Mouse (Mus musculus): ENCODE measurements around the gene 1700057G04Rik. TPM values are rescaled to one million over a fixed set of nuclear protein-coding genes. Genes with fewer than 3 reads are reported as not detected.

Gene 1700057G04Rik
- total and polyA plus RNA-seq, 2 experiments = not detected

- peak within 1 kb of the TSS; percentile 72 for H3K9ac ChIP-seq (ENCODE audit: low read depth, low read length)
- no peaks in the 10 kb centered on the region for H3K27me3 ChIP-seq (ENCODE audit: control insufficient read depth, insufficient read depth, low read length)
- H3K27ac ChIP-seq (replicated peaks; ENCODE audit: insufficient read depth, low read depth, low read length) = peak within 1 kb of the TSS; percentile 92
- H3K4me3 ChIP-seq (ENCODE audit: insufficient read depth, low read depth, low read length) = peak within 1 kb of the TSS; percentile 56
- no peaks in the 10 kb centered on the region for H3K36me3 ChIP-seq (ENCODE audit: control insufficient read depth, insufficient read depth, low read length)
- H3K4me1 ChIP-seq (ENCODE audit: control insufficient read depth, insufficient read depth, low read length) = peaks cover 27% of the 10 kb centered on the region
- 31% methylated on average over 9 of the region's 9 CpGs for WGBS
- peak; percentile 77 for DNase-seq (ENCODE audit: extremely low read depth, low read depth, low spot score)
- TF ChIP-seq POLR2A (IDR thresholded peaks at IDR 0.05; ENCODE audit: extremely low read depth, insufficient read depth, low read length) (no peak), CTCF (IDR thresholded peaks at IDR 0.05; ENCODE audit: low read depth, low read length) (no peak)
- H3K79me2 ChIP-seq (ENCODE audit: control insufficient read depth, insufficient read depth, low read length) = peaks cover 6% of the 10 kb centered on the region; the same call in 1 of the 2 replicates
Measured at GRCm38 (mm10) chr9:92275486-92276207, 33.5 kb upstream of the 1700057G04Rik start, which contains the start of gene Plscr2. Plscr2 (plus strand) TSS chr9:92275602.

GRCm38 (mm10) chr9:92276360-92276759 is 32.8 kb upstream of the 1700057G04Rik start:
- WGBS = 43% methylated on average over 7 of the region's 7 CpGs
- TF ChIP-seq POLR2A (IDR thresholded peaks at IDR 0.05; ENCODE audit: extremely low read depth, insufficient read depth, low read length) (no peak), CTCF (IDR thresholded peaks at IDR 0.05; ENCODE audit: low read depth, low read length) (no peak)
- Histone ChIP-seq H3K27ac (replicated peaks; ENCODE audit: insufficient read depth, low read depth, low read length) (peak overlapping the region; percentile 92), H3K79me2 (ENCODE audit: control insufficient read depth, insufficient read depth, low read length) (peaks cover 6% of the 10 kb centered on the region; the same call in 1 of the 2 replicates), H3K27me3 (ENCODE audit: control insufficient read depth, insufficient read depth, low read length) (no peaks in the 10 kb centered on the region), H3K4me1 (ENCODE audit: control insufficient read depth, insufficient read depth, low read length) (peaks cover 24% of the 10 kb centered on the region), H3K9ac (ENCODE audit: low read depth, low read length) (no peak overlapping the region), H3K4me3 (ENCODE audit: insufficient read depth, low read depth, low read length) (peak overlapping the region; percentile 42), H3K36me3 (ENCODE audit: control insufficient read depth, insufficient read depth, low read length) (no peaks in the 10 kb centered on the region)
- DNase-seq (ENCODE audit: extremely low read depth, low read depth, low spot score) = peak; percentile 90

- no peak for DNase-seq (ENCODE audit: extremely low read depth, low read depth, low spot score)
- Histone ChIP-seq H3K79me2 (ENCODE audit: control insufficient read depth, insufficient read depth, low read length) (peaks cover 6% of the 10 kb centered on the region; the same call in 1 of the 2 replicates), H3K4me3 (ENCODE audit: insufficient read depth, low read depth, low read length) (no peak overlapping the region), H3K9ac (ENCODE audit: low read depth, low read length) (no peak overlapping the region), H3K4me1 (ENCODE audit: control insufficient read depth, insufficient read depth, low read length) (peaks cover 8% of the 10 kb centered on the region), H3K27me3 (ENCODE audit: control insufficient read depth, insufficient read depth, low read length) (no peaks in the 10 kb centered on the region), H3K36me3 (ENCODE audit: control insufficient read depth, insufficient read depth, low read length) (no peaks in the 10 kb centered on the region), H3K27ac (replicated peaks; ENCODE audit: insufficient read depth, low read depth, low read length) (no peak overlapping the region)
- WGBS = 86% methylated on average over 1 of the region's 1 CpGs
- TF ChIP-seq POLR2A (IDR thresholded peaks at IDR 0.05; ENCODE audit: extremely low read depth, insufficient read depth, low read length) = no peak
- TF ChIP-seq CTCF (IDR thresholded peaks at IDR 0.05; ENCODE audit: low read depth, low read length) = no peak
Measured at GRCm38 (mm10) chr9:92280048-92280447, 29.1 kb upstream of the 1700057G04Rik start.

GRCm38 (mm10) chr9:92282563-92283171 is 26.5 kb upstream of the 1700057G04Rik start:
- WGBS = 76% methylated on average over 7 of the region's 7 CpGs
- no peak for DNase-seq (ENCODE audit: extremely low read depth, low read depth, low spot score)
- no peak for TF ChIP-seq POLR2A (IDR thresholded peaks at IDR 0.05; ENCODE audit: extremely low read depth, insufficient read depth, low read length)
- no peak for TF ChIP-seq CTCF (IDR thresholded peaks at IDR 0.05; ENCODE audit: low read depth, low read length)

GRCm38 (mm10) chr9:92289675-92290074 is 19.5 kb upstream of the 1700057G04Rik start:
- H3K27ac ChIP-seq (replicated peaks; ENCODE audit: insufficient read depth, low read depth, low read length) = no peak overlapping the region
- no peaks in the 10 kb centered on the region for H3K27me3 ChIP-seq (ENCODE audit: control insufficient read depth, insufficient read depth, low read length)
- DNase-seq (ENCODE audit: extremely low read depth, low read depth, low spot score) = no peak
- H3K4me3 ChIP-seq (ENCODE audit: insufficient read depth, low read depth, low read length) = no peak overlapping the region
- H3K4me1 ChIP-seq (ENCODE audit: control insufficient read depth, insufficient read depth, low read length) = no peaks in the 10 kb centered on the region
- TF ChIP-seq POLR2A (IDR thresholded peaks at IDR 0.05; ENCODE audit: extremely low read depth, insufficient read depth, low read length) (no peak), CTCF (IDR thresholded peaks at IDR 0.05; ENCODE audit: low read depth, low read length) (no peak)
- no peak overlapping the region for H3K9ac ChIP-seq (ENCODE audit: low read depth, low read length)
- 64% methylated on average over 3 of the region's 3 CpGs for WGBS
- H3K36me3 ChIP-seq (ENCODE audit: control insufficient read depth, insufficient read depth, low read length) = peaks cover 23% of the 10 kb centered on the region
- no peaks in the 10 kb centered on the region for H3K79me2 ChIP-seq (ENCODE audit: control insufficient read depth, insufficient read depth, low read length)

More at GRCm38 (mm10) chr9:92282563-92283171, 26.5 kb upstream of the 1700057G04Rik start:
- Histone ChIP-seq H3K27me3 (ENCODE audit: control insufficient read depth, insufficient read depth, low read length) (no peaks in the 10 kb centered on the region), H3K79me2 (ENCODE audit: control insufficient read depth, insufficient read depth, low read length) (peaks cover 4% of the 10 kb centered on the region; the same call in 1 of the 2 replicates), H3K36me3 (ENCODE audit: control insufficient read depth, insufficient read depth, low read length) (peaks cover 4% of the 10 kb centered on the region; the same call in 1 of the 2 replicates), H3K4me3 (ENCODE audit: insufficient read depth, low read depth, low read length) (no peak overlapping the region), H3K9ac (ENCODE audit: low read depth, low read length) (no peak overlapping the region), H3K4me1 (ENCODE audit: control insufficient read depth, insufficient read depth, low read length) (no peaks in the 10 kb centered on the region), H3K27ac (replicated peaks; ENCODE audit: insufficient read depth, low read depth, low read length) (no peak overlapping the region)

All from liver, adult 2 months (tissue).